Mouse (Mus musculus): ENCODE measurements around the gene Naaladl1. TPM values are rescaled to one million over a fixed set of nuclear protein-coding genes. Genes with fewer than 3 reads are reported as not detected.

The Naaladl1 gene
- total RNA-seq (2014; rRNA removed) (0.42 and 1.0 TPM in 2 replicates), polyA plus RNA-seq (2015; fragmentation: Nextera tagmentation; extraction: Ambion mirVana) (0.41 and 0.53 TPM in 2 replicates)

DNA sequence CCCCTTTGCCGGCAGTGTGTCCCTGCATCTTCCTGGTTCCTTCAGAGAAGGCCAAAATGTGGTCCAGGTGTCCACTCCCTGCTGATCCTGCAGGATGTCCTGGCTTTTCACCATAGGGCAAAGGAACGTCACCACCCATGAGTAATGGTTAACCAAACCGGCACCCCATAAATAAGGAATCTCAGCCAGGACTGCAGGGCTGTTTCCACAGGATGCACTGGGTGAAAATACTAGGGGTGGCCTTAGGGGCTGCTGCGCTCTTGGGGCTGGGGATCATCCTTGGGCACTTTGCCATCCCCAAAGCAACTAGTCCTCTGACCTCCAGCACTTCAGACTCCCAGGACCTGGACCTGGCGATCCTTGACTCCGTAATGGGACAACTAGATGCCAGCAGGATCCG is at the start of gene Naaladl1:
Gene Naaladl1 (plus strand): TSS at position 197 of the 400 bp plus-strand sequence.
- WGBS: 82% methylated on average over 7 of the region's 7 CpGs
- Histone ChIP-seq H3K36me3 (ENCODE audit: insufficient read depth, low read length) (no peaks in the 10 kb centered on the region), H3K4me1 (ENCODE audit: insufficient read depth, low read length) (no peaks in the 10 kb centered on the region), H3K4me2 (ENCODE audit: low read depth, low read length, poor library complexity, severe bottlenecking) (no peak within 1 kb of the TSS), H3K27me3 (ENCODE audit: insufficient read depth, low read length) (no peaks in the 10 kb centered on the region), H3K9me3 (ENCODE audit: low read length) (no peaks in the 10 kb centered on the region), H3K27ac (ENCODE audit: low read depth, low read length) (no peak within 1 kb of the TSS), H3K4me3 (ENCODE audit: low read depth, low read length) (no peak within 1 kb of the TSS), H3K9ac (replicated peaks; ENCODE audit: low read length, poor library complexity, severe bottlenecking) (no peak within 1 kb of the TSS)
- DNase-seq (ENCODE audit: low spot score) (no peak), ATAC-seq (ENCODE audit: low FRiP score) (no peak)
- TF ChIP-seq CTCF (IDR thresholded peaks at IDR 0.05): no peak

DNA sequence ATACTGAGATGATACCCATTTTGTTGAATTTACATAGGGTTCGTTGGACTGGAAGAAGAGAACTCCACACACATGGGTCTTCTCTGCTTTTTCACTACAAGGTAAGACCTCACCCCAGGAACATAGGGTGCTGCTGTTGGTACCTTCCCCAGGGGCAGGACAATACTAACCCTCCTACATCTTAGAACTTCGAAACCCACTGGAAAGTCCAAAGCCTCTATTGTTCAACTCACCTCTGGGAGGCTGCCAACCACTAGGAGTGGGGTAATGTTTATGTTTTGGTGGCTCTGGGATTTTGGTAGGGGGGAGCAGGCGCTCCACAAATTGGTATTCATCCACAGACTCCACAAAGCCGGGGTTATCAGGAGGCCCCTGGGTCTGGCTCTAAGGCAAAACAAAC is 48.9 kb upstream of the Naaladl1 start:
- no peaks in the 10 kb centered on the region for H3K27me3 ChIP-seq (ENCODE audit: insufficient read depth, low read length)
- H3K36me3 ChIP-seq (ENCODE audit: insufficient read depth, low read length): peaks cover 24% of the 10 kb centered on the region
- H3K9me3 ChIP-seq (ENCODE audit: low read length): no peaks in the 10 kb centered on the region
- H3K9ac ChIP-seq (replicated peaks; ENCODE audit: low read length, poor library complexity, severe bottlenecking): peak overlapping the region; percentile 78
- ATAC-seq (ENCODE audit: low FRiP score): no peak
- no peak for TF ChIP-seq CTCF (IDR thresholded peaks at IDR 0.05)
- H3K4me1 ChIP-seq (ENCODE audit: insufficient read depth, low read length): peaks cover 6% of the 10 kb centered on the region; the same call in 1 of the 2 replicates
- peak overlapping the region; percentile 53 for H3K4me3 ChIP-seq (ENCODE audit: low read depth, low read length)
- H3K4me2 ChIP-seq (ENCODE audit: low read depth, low read length, poor library complexity, severe bottlenecking): peak overlapping the region; percentile 74
- no peak for DNase-seq (ENCODE audit: low spot score)
- 57% methylated on average over 4 of the region's 4 CpGs for WGBS
- H3K27ac ChIP-seq (ENCODE audit: low read depth, low read length): no peak overlapping the region

DNA sequence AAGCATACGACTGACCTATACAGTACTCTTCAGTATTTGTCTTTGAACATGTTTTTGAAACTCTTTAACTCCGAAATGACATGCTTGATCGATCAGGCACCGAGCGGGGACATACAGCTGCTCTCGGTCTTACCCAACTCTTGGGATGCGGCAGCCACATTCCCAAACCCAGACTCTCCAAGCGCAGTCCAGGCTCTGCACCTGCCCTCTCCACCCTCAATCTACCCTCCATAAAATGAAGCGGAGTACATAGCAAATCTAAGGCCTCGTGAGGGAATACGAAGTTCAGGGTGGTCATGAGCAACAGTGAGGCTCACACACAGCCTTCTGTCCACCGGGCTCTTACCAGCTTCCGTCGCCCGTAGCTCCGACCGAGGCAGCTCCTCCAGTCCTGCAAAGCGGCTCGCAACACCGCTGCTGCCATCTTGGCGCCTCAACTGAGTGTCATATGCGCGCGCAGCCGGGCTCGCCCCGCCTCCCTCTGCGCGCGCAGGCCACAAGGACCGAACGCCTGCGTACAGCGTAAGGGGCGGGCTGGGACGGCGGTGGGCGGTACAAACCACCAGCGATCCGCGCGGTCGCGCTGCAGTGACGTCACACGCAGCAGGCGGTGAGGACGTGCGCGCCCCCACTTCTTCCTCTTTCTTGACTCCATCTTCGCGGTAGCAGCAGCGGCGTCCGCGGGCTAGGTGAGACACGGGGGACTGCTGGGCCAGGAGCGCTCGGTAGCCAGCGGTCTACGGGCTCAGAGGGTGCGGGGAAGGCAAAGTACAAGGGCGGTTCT is 48.1 kb upstream of the Naaladl1 start, which contains the start of the genes Mrpl49 and Fau:
Gene Mrpl49 (minus strand): TSS at position 473 of the 784 bp plus-strand sequence.
Gene Fau (plus strand): TSS at position 532 of the 784 bp plus-strand sequence.
- peak; percentile 99 for DNase-seq (ENCODE audit: low spot score)
- H3K9ac ChIP-seq (replicated peaks; ENCODE audit: low read length, poor library complexity, severe bottlenecking): peak within 1 kb of the TSS; percentile 85
- H3K4me3 ChIP-seq (ENCODE audit: low read depth, low read length): peak within 1 kb of the TSS; percentile 53
- peaks cover 12% of the 10 kb centered on the region for H3K4me1 ChIP-seq (ENCODE audit: insufficient read depth, low read length)
- no peak for TF ChIP-seq CTCF (IDR thresholded peaks at IDR 0.05)
- H3K27ac ChIP-seq (ENCODE audit: low read depth, low read length): peak within 1 kb of the TSS; percentile 79
- peak within 1 kb of the TSS; percentile 85 for H3K4me2 ChIP-seq (ENCODE audit: low read depth, low read length, poor library complexity, severe bottlenecking)
- H3K9me3 ChIP-seq (ENCODE audit: low read length): no peaks in the 10 kb centered on the region
- no peaks in the 10 kb centered on the region for H3K27me3 ChIP-seq (ENCODE audit: insufficient read depth, low read length)
- WGBS: under 1% methylated on average over 63 of the region's 63 CpGs
- peak; percentile 89 for ATAC-seq (ENCODE audit: low FRiP score)
- H3K36me3 ChIP-seq (ENCODE audit: insufficient read depth, low read length): peaks cover 16% of the 10 kb centered on the region

DNA sequence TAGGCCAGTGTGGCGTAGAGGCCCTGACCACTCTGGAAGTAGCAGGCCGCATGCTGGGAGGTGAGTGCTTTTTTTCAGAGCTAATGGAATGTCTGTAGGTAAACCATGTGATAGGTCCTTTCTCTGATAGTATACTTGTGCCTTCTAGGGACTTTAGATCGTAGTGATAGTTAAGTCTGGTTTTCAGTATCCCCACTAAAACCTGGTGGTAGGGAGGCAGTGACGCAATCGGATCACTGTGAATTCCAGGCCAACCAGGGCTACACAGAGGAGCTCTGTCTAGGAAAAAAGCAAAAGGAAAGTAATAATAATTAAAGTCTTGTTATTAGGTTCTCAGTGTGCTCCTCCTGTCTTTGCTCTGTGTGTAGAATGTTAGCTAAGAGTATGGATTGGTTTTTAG is 47.1 kb upstream of the Naaladl1 start:
- H3K9me3 ChIP-seq (ENCODE audit: low read length): no peaks in the 10 kb centered on the region
- peaks cover 7% of the 10 kb centered on the region for H3K36me3 ChIP-seq (ENCODE audit: insufficient read depth, low read length)
- peak overlapping the region; percentile 85 for H3K9ac ChIP-seq (replicated peaks; ENCODE audit: low read length, poor library complexity, severe bottlenecking)
- H3K27ac ChIP-seq (ENCODE audit: low read depth, low read length): no peak overlapping the region
- WGBS: 37% methylated on average over 5 of the region's 5 CpGs
- H3K27me3 ChIP-seq (ENCODE audit: insufficient read depth, low read length): no peaks in the 10 kb centered on the region
- DNase-seq (ENCODE audit: low spot score) (no peak), ATAC-seq (ENCODE audit: low FRiP score) (no peak)
- H3K4me1 ChIP-seq (ENCODE audit: insufficient read depth, low read length): peaks cover 13% of the 10 kb centered on the region
- no peak for TF ChIP-seq CTCF (IDR thresholded peaks at IDR 0.05)
- peak overlapping the region; percentile 53 for H3K4me3 ChIP-seq (ENCODE audit: low read depth, low read length)
- peak overlapping the region; percentile 85 for H3K4me2 ChIP-seq (ENCODE audit: low read depth, low read length, poor library complexity, severe bottlenecking)

DNA sequence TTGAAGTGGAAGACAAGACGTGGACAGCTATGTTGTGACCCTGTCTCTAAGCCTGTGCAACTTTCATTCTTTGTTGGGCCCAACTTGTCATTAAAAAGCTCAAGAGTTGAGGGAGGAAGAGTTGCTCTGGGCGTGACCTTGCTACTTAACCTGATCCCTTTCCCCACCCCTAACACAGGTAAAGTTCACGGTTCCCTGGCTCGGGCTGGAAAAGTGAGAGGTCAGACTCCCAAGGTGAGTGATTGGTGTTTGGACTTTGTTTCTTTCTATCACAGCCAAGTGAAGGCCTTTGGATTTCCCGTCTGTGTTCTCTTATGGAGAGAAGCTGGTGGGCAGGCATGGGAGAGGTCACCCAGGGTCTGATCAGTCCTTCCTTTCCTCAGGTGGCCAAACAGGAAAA is 46.6 kb upstream of the Naaladl1 start:
- H3K4me2 ChIP-seq (ENCODE audit: low read depth, low read length, poor library complexity, severe bottlenecking): peak overlapping the region; percentile 85
- WGBS: 82% methylated on average over 5 of the region's 5 CpGs
- no peaks in the 10 kb centered on the region for H3K27me3 ChIP-seq (ENCODE audit: insufficient read depth, low read length)
- DNase-seq (ENCODE audit: low spot score) (no peak), ATAC-seq (ENCODE audit: low FRiP score) (no peak)
- no peak for TF ChIP-seq CTCF (IDR thresholded peaks at IDR 0.05)
- H3K4me1 ChIP-seq (ENCODE audit: insufficient read depth, low read length): peaks cover 13% of the 10 kb centered on the region
- H3K27ac ChIP-seq (ENCODE audit: low read depth, low read length): no peak overlapping the region
- peaks cover 3% of the 10 kb centered on the region for H3K36me3 ChIP-seq (ENCODE audit: insufficient read depth, low read length)
- H3K9ac ChIP-seq (replicated peaks; ENCODE audit: low read length, poor library complexity, severe bottlenecking): no peak overlapping the region
- no peaks in the 10 kb centered on the region for H3K9me3 ChIP-seq (ENCODE audit: low read length)
- H3K4me3 ChIP-seq (ENCODE audit: low read depth, low read length): peak overlapping the region; percentile 53; the same call in 1 of the 2 replicates

DNA sequence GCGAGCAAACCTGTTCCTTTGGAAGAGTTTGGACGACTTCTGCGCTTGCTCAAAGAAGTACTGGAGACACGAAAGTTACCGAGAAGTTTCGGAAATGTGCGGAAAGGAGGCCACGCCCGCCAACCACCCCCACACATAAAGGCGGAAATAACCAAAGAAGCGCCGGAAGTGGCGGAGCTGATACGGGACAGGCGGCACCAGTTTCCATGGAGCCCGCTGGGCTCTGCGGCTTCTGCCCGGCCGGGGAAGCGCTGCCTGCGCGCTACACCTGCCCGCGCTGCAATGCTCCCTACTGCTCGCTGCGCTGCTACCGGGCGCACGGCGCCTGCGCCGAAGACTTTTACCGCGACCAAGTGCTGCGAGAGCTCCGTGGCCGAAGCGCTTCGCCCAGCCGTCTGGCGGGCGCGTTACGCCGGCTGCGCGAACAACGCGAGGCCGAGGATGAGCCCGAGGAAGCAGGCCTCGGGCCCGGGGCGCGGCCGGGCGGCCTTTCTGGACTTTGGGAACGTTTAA is 44.5 kb upstream of the Naaladl1 start, which contains the start of gene Znhit2:
Gene Znhit2 (plus strand): TSS at position 172 of the 513 bp plus-strand sequence.
- peak within 1 kb of the TSS; percentile 93 for H3K9ac ChIP-seq (replicated peaks; ENCODE audit: low read length, poor library complexity, severe bottlenecking)
- H3K9me3 ChIP-seq (ENCODE audit: low read length): no peaks in the 10 kb centered on the region
- peak; percentile 96 for DNase-seq (ENCODE audit: low spot score)
- peak within 1 kb of the TSS; percentile 92 for H3K27ac ChIP-seq (ENCODE audit: low read depth, low read length)
- peak within 1 kb of the TSS; percentile 89 for H3K4me3 ChIP-seq (ENCODE audit: low read depth, low read length)
- H3K27me3 ChIP-seq (ENCODE audit: insufficient read depth, low read length): no peaks in the 10 kb centered on the region
- no peaks in the 10 kb centered on the region for H3K36me3 ChIP-seq (ENCODE audit: insufficient read depth, low read length)
- H3K4me1 ChIP-seq (ENCODE audit: insufficient read depth, low read length): peaks cover 14% of the 10 kb centered on the region
- ATAC-seq (ENCODE audit: low FRiP score): peak; percentile 79
- peak; percentile 41 for TF ChIP-seq CTCF (IDR thresholded peaks at IDR 0.05)
- under 1% methylated on average over 58 of the region's 58 CpGs for WGBS
- H3K4me2 ChIP-seq (ENCODE audit: low read depth, low read length, poor library complexity, severe bottlenecking): peak within 1 kb of the TSS; percentile 98

Data from midbrain, postnatal 0 days (tissue).